Mouse (Mus musculus): ENCODE measurements around the gene Brd3.

Gene Brd3

DNA sequence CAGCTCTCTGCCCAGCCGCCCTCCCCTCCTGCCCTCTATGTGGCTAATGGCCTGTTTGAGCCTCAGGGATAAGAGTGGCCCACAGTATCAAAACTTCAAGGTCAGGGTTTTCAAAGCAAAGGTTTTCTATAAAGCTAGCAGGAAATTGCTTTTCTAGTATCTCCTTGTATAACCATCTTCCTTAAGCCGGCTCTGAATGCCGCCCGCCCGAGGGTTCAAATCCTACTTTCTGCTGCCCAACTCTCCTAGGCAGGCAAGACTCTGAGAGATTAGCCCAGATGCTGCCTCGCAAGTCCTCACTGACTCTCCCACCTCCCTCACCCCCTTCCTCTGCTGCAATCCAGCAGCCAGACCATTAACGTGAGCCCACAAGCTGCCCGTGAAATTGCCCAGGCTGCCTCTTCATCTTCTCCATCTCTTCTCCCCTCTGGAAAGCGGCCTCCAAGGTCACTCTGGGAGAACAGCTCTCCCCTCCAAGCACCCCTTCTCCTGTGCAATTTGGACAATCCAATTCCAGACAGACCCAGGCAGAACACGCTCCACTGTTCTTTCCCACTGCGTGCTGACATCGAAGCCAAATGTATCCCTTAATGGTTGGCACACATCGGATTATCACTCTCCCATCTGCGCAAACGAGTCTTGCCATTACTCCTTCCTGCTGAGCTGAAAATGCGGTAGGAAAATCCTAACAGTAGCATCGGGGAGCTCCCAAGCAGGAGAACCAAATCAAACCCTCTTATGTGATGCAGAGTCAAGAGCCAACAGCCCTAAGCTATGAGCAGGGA is 110.6 kb downstream of the Brd3 start:
- no peak for DNase-seq (ENCODE audit: low spot score)

Measured in T-cell, adult 2 months (primary cell).